Mouse (Mus musculus) right cerebral cortex, postnatal 4 days (tissue): ENCODE data around the gene Gm20708.
"Not testable (repeated sequence)": the region's sequence is repeated elsewhere in the genome, so short reads cannot be mapped to it uniquely, and the experiment has no call there.

Experiments used
- DNase-seq: peaks from one replicate; pipeline ENCODE4 v3.0.0-alpha.2; 2022

Gene Gm20708

DNA sequence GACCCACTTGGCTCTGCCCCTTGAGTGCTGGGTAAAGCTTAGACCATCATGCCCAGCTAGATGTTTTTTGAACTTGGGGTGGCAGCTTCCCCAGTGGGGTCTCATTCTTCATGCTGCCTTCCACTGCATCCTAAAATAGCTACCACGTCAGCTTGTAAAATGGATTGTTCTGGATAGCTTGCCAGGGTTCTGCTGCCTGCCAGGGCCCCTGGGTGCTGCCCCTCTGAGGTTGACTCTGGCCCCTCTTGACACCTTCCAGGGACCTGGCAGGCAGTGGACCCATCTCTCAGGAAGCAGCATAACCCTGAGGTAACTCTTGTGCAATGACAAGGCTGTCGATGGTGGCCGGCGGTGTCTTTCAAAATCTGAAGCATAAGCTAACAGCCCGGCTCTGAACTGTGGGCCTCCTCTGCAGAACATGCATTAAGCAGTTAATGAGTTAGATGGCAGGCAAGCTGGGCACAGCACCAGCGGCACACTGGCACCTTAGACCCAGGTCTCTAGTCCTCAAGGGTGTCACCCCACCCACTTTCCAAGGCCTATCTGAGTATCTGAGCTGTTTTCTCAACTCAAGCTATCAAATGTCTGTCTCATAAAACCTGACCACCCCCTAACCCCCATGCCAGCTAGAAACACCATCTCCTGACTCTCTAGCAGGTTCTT, 5.4 kb downstream of the Gm20708 start:
- DNase-seq: no peak

DNA sequence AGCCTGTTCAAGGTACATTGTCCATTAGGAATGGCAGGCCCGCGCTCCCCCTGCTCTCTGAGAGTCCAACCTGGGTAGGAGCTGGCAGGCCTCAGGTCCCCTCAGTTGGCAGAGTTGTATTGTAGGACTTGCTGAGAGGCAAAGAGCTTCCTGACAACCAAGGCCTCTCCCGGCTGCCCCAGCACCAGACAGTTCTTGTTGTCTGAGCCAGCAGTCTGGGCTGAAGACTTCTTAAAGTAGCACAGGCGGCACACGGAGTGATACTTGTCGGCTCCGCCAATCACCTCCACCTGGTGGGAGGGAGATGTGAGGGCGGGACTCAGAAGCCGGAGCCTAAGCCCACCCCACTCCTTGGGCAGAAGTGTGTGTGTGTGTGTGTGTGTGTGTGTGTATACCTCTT, 6.4 kb downstream of the Gm20708 start:
- DNase-seq: not testable (repeated sequence)

DNA sequence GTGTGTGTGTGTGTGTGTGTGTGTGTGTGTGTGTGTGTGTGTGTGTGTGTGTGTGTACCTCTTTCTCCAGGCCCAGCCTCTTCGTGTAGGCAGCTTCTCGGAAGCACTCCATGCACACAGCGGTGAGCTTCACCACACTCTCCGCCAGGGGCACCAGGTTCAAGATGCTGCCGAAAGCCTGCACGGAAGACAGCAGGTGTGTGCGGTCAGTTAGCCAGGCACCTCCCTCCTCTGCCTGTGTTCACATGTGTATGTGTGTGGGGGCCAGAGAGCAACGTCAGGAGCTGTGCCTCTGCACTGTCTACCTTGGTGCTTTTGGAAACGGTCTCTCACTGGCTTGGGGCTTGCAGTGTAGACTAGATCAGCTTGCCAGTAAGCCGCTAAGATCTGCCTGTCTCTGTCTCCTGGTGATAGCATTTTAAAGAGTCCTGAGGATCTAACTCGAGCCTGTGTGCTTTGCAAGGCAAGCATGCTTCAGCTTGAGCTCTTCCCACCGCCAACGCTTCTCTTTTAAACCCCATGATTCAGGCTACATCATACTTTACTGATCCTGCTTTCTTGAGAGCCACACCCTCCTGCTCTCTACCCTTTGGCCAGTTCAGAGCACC, 7.0 kb downstream of the Gm20708 start:
- DNase-seq: no peak

DNA sequence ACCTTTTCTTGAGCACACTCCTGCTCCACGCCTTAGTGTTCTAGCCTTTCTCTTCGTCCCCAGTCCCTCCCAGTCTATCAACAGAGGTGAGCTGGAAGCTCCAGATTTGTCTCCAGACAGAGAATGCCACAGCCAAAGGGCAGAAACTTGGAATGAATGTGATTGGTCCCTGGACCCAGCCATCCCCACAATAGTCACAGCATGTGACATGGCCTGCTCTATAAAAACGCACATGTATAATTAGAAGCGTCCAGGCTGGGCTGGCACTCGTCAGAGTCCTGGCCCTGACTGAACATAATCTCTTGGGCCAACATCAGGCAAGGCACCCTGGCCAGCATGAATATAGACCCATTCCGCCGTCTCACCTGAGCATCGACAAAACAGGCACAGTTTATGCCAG, 9.6 kb downstream of the Gm20708 start:
- no peak for DNase-seq

DNA sequence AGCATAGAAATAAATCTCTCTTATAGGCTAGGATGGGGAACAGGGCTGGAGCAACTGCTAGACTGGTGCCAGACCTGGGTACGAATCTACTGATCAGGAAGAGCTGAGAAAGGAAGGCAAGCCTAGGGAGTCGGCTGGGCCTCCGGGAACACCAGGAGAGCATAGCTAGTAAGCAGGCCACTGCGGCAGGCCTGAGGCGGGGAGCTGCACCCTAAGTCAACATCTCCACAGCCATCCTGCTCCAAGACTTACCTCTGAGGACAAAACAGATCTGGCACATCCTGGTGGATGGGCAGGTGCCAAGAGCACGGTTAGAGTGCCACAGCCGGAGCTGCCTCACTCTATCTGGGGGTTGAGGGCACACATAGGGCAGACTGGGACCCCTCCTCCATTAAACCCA, 10.7 kb downstream of the Gm20708 start:
- no peak for DNase-seq

DNA sequence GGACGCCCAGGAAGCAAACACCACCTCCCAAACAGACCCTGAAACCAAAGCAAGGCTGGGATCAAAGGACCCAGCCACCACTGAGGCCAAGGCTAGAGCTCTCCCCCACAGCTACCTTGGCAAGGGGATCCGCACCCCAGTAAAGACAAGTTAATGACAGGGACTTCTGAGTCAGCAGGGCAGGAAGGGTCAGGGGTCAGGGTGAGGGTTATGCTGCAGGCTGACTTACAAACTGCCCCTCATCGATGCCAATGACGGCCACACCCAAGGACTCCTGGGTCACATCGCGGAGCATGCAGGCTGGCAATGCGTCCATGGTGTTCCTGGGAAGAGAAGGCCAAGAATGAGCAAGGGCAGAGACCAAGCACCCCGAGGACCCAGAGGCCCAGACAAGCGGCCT, 12.4 kb downstream of the Gm20708 start:
- no peak for DNase-seq

DNA sequence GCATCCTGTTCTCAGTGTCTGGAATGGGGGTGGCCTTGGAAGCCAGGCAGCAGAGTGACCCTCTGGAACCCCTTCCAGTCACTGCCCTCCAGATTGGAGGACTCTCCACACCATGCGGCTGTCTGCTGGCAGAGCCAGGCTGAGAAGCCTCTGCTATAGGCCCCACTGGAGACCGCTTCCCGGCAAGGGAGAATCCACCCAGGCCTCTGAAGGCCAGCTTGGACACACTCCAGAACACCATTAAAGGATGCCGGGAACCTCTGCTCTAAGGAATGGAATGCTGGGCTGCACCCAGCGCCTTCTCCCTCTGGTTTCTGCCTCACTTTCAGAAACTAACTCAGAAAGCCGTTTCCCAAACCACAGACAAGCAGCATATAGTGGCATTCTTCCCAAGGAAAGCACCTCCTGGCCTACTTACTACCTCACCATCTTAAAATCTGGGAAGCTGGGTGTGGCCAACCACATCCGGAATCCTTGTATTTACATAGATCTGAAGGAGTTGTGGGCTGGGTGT, 13.3 kb downstream of the Gm20708 start:
- no peak for DNase-seq

DNA sequence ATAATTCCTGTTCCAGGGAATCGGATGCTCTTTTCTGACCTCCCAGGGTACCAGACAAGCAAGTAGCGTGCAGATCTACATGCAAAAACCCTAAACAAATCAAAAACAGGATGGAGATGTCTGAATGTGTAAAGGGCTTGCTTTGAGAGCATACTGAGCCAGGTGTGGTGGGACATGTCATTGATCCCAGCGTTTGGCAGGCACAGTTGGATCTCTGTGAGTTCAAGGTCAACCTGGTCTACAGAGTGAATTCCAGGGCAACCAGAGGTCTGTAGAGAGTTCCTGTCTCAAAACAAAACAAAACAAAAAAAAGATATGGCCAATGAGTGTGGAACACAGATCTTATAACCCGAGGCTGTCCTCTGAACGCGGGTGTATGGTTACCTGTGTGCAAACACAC, 13.9 kb downstream of the Gm20708 start:
- no peak for DNase-seq

DNA sequence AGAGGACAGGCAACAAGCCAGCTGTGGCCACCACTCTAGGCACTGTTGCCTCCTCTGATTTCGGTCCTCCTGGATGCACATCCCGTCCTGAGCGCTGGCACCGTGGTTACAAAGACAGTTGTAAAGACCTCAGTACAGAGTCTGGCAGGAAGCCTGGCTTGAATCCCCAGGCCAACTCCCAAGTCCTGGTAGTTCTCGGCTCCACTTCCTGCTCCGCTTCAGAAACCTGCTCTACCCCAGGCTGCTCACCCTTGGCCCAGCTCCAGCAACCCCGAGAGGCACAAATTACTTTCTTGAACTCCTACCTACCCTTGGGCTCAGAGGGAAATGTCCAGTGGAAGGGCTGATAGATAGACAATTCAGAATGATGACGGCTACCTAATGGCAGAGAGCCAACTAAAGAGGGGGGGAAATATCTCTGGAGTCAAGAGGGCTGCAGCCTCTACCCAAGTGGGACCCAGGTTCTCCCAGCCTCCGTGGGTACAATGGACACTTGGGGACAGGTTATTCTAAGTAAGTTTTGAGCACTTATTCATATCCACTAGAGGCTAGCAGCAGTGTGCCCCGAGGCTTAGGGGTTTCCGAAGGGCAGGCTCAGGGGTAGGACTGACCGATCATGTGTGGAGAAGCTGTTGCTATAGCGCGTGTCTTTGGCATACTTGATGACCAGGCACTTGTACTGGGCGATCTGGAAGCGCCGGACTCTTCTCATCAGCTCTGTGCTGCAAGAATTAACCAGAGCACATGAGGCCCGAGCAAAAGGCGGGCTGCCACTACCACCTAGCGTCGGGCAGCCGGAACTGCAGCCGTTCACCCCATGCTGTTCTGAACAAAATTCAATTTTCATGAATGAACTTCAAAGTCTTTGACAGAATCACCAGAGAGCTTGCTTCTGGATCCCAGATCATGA, 14.8 kb downstream of the Gm20708 start:
- peak; percentile 83 for DNase-seq

DNA sequence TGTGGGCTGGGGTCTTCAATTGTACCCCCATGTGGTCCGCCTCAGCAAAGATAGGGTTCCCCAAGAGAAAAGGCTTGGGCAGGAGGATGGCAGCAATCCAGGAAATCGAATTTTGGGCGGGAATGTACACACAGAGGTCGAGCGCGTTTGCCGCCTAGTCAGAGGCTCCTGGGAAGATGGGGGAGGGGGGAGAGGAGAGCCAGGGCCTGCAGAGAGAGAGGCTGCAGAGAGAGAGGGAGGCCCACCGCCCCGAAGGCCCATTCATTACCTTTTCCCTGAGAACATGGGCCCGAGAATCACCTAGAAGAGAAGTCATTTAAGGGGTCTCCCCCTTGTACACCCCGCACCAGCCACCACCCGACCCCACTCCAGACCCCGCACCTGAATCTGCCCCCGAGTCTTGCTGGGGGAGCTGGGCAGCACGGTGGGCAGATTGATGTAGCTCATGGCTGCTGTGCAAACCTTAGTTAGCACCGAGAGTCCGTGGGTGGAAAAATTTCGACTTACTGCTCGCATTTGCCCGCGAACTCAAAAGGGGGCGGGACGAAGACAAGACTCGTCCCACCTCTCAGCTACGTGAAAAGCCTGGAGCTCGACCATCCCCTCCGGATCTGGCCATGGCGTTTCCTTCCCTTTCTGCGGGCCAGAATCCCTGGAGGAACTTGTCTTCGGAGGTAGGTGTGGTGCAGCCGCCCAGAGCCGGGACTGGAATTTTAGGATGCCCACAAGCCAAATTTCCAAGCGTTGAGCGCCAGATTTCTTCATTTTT, 16.0 kb downstream of the Gm20708 start, which contains the start of the genes Afmid and Tk1:
TSS of gene Afmid (plus strand) at position 592 of the 769 bp plus-strand sequence.
TSS of gene Tk1 (minus strand) at position 760 of the 769 bp plus-strand sequence.
- peak; percentile 62 for DNase-seq

DNA sequence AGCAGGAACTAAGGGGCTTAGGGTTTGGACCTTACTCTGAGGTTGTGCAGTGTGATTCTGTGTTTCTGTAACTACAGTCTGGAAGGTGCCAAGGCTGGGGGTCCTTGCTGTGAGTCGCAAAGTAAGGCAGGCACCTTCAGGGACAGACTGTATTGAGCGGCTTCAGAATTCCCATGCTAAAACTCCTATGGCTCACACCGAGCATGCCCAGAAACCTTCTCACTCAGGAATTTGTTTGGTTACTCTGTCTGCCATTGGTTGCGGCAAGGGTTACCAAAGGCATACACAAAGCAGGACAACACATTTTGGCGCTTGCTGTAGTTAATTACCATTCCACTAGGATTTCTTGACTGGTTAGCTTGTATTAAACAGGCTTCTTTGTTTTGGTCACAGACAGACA, 16.7 kb downstream of the Gm20708 start:
- no peak for DNase-seq

DNA sequence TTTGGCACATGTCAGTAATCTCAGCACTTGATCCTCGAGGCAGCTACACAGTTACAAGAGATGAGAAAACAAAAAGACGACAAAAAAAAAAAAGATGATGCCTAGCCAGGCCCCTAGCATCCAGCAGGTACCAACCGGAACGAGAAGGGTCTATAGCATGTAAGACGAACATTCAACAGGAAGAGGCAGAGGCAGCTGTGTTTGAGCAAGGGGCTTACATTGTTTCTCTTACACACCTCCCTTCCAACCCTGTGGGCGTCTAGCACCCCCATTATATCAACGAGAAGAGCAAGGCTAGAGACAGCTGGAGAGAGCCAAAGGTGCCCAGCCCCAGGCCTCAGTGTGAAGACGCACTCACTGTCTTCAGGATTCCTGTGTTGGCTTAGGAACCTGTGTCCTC, 17.4 kb downstream of the Gm20708 start:
- DNase-seq: no peak

DNA sequence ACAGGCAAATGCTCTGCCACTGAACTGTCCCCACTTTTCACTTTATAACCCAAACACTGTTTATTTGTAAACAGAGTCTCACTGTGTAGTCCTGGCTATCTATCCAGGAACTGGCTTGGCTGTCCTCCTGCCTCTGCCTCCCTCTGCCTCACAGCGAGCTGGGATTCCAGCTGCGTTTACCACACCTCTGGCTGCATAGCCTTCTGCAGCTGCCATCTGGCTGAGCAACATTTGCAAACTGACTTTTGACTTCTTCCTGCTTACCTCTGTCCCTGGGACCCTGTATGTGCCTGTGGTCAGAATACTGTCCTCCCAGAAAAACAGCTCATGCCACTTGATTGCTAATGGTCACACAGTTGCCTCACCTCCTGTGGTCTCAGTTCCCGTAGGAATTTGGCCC, 17.9 kb downstream of the Gm20708 start:
- no peak for DNase-seq

DNA sequence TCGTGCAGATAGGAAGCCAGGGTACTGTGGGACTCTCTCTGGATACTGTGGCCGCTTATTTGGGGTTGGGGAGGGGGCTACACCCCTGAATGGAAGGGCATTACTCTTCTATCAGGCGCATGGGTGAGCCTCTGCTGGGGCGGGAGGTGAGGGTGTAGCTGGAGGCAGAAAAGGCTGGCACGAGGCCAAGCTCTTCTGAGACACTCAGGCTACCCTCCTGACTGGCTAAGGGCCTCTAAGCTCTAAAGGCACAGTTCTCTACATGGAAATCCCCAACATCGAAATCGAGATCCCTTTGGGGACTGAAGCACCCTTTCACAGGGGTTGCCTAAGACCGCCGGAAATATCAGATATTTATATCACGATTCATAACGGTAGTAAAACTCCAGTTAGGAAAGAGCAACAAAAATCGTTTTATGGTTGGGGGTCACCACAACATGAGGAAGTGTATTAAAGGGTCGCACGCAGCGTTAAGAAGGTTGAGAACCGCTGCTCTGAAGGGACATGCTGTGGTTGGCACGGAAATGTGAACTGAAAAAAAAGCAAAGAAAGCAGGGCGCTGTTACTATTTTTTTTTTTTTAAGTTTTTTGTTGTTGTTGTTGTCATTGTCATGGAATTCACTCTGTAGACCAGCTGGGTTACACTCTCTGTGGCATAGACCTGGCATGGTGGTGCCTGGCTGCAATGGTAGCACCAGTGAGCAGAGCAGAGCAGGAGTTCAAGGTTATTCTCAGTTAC, 18.9 kb downstream of the Gm20708 start:
- DNase-seq: no peak

DNA sequence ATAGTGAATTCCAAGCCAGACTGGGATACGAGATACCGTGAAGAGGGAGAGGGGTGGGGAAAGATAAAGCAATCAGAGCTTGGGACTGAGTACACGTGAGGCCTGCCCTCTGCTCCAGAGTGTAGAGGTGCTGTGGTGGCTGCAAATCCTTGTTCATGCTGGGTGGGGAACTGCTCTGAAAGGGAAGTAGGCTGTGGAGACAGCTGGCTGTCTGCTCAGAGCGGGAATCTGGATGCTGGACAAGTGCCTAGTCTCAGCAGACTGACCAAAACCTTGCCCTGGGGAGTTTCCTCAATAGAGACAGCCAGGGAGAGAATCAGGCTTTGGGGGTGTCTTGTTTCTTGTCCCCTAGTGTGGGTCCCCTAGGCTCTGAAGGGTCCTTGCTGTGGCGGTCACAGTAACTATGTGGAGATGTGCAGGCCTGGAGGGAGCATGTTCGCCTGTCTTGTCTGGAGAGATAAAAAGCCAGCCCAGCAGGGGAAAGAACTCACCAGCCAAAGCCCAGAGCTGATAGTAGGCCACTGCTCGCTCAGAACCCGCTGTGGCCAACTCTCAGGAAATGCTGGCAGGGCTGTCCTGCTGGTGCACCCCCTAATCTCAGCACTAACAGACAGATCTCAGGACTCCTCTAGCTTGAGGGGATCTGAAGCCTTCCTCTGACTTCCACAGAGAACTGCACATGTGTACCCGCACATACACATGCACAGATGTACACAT, 19.6 kb downstream of the Gm20708 start:
- DNase-seq: no peak

DNA sequence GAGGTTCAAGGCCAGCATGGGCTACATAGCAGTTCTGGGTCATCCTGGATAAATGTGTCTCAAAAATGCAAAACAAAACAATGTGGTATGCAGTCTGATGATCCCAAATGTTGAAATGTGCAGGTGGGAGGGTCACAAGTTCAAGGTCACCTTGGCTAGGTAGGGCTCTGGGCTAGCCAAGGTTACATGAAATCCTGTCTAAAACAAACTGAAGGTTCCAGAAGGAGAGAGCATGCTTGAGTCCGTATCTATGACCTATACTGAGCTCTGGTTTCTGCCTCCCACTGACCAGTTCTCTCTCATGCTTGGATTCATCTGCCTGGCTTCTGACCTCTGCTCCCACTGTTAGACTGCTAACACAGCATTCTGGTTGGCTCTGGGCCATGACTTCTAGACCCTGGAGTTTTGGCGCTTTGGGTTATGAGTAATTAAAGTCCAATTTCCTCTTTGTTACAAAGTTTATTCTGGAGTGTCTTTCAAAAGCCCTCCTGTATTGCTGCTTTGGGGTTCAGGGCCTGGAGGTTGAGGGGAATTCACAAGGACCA, 20.3 kb downstream of the Gm20708 start:
- no peak for DNase-seq

DNA sequence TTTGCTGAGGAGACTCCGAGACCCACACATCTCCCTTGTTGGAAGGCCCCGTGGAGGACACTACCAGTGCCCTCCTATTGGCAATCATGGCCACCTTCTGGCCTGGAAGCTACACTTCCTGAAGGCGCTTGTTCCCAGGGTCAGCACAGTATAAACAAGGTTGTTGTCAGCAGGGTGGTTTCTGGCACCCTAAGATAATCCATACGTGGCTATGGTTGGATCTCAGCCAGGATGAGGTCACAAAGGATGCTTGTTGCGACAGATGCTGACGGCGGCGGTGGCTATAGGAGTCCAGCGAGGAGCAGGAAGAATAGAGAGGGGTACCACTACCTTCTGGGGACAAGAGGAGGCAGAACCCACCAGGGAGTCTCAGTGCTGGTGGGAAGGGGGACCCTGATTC, 20.9 kb downstream of the Gm20708 start:
- DNase-seq: no peak

DNA sequence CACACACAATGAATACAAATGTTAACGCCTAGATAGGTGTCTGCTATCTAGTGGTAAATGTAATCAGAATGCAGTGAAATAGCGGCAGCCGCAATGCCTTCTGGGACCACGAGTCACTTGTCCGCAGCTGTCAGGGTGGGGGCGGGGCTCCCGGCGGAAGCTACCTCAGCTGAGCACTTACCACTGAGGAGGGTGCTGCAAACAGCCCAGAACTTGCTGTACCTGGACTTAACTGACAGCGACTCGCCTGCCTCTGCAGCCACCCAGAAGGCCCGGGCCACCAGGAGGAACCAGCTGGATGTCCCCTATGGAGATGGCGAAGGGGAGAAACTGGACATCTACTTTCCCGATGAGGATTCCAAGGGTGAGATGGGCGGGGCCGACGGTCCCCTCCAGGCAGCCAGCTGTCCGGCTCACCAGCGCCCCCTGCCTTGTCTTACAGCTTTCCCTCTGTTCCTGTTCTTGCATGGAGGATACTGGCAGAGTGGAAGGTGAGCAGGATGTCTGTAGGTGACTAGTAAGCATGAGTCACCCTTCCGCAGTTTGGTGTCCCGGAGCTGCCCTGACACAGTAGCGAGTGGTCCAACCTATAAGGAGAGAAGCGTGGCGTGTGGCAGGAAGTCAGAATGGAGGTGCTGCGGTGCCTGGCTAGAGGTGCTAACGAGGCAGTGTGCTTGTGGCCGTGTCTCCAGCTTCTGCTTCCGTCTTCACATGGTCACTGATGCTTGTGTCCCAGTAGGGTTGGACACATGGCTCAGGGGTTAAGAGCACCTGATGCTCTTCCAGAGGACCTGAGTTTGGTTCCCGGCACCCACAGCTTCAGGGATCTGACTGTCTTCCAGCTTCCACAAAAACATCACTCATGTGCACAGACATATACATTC, 22.9 kb downstream of the Gm20708 start:
- DNase-seq: peak; percentile 84

DNA sequence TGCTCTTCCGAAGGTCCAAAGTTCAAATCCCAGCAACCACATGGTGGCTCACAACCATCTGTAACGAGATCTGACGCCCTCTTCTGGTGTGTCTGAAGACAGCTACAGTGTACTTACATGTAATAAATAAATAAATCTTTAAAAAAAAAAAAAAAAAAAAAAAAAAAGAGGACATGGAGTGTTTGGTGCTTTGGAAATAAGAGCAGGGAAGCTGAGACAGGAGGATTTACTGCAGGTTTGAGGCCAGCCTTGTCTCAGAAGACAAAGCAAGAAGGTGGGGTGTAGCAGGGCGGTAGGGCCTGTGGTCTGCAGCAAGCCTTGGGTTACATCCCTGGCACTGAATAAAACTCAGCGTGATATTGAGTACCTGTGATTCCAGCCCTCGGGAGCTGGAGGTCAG, 24.0 kb downstream of the Gm20708 start:
- not testable (repeated sequence) for DNase-seq

DNA sequence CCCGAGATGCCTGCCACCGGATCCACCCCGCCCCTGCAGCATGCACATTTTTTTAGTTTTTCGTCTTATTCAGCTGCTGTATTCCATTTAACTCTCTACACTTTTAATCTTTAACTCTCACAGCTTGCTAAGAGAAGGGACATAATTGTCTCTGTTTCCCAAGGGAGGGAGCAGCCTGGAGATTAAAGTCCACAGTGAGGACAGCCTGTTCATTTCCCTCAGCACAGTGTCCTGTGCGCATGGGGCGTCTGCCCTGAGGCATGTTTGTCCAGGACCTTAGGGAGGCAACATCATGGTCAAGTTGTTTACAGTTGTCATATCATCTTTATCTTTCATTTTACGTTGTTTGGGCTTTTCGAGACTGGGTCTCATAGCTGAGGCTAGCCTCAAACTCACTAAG, 24.6 kb downstream of the Gm20708 start:
- no peak for DNase-seq
